In the genomic region with DNA sequence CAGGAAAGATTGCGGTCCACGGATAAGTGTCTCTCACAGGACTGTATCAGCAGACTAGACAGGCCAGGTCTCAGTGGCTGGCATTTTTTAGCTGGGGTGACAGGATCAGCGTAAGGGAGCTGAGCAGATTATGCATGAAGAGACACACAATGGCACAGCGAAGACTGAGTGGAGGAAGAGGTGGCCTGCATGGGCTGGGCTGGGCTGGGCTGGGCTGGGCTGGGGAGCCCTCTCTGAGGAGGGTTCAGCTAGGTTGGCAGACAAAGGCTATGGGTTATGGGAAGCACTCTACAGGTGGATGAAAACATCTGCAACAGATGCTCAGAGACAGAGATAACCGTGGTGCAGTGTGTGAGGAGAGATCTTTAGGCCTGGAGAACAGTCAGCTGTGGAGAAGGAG, we compare ENCODE assay signal across 18 mouse cellular contexts.
A peak's percentile ranks its signal among the peaks of the same experiment; 100 is the strongest.
DNase-seq lines count a peak whose midpoint lies in the region; ATAC-seq lines count a peak whose summit lies in the region.
"Had no signal": no experiment of that assay in that cellular context is flagged by ENCODE, and none has a peak within 500 bp of the region (broad histone marks: within the 10 kb centered on the region; RNA-seq: fewer than 3 reads in every experiment).

No protein-coding gene starts in this region.

- no peak overlapping the region for H3K9ac ChIP-seq in heart, embryonic 14.5 days (ENCODE audit: low read length)
- no peak overlapping the region for H3K9ac ChIP-seq in midbrain, embryonic 11.5 days (ENCODE audit: low read length)
- no peak overlapping the region for H3K9ac ChIP-seq in midbrain, embryonic 15.5 days
- H3K9ac ChIP-seq: embryonic facial prominence, embryonic 15.5 days; hindbrain, embryonic 14.5 days; intestine, embryonic 15.5 days had no signal

- peak overlapping the region; percentile 2 for H3K4me2 ChIP-seq in heart, embryonic 14.5 days (ENCODE audit: low read length)
- H3K4me2 ChIP-seq in midbrain, embryonic 11.5 days, result no peak overlapping the region
- H3K4me2 ChIP-seq in midbrain, embryonic 15.5 days, result no peak overlapping the region
- H3K4me2 ChIP-seq: embryonic facial prominence, embryonic 15.5 days; hindbrain, embryonic 14.5 days; intestine, embryonic 15.5 days had no signal

- no peaks in the 10 kb centered on the region for H3K36me3 ChIP-seq in heart, embryonic 14.5 days (ENCODE audit: control insufficient read depth, insufficient read depth, low read length)
- no peaks in the 10 kb centered on the region for H3K36me3 ChIP-seq in midbrain, embryonic 11.5 days (ENCODE audit: control insufficient read depth, insufficient read depth, low read length)
- no peaks in the 10 kb centered on the region for H3K36me3 ChIP-seq in midbrain, embryonic 15.5 days (replicated peaks)
- H3K36me3 ChIP-seq: embryonic facial prominence, embryonic 15.5 days; intestine, embryonic 15.5 days had no signal

- no peaks in the 10 kb centered on the region for H3K27me3 ChIP-seq in heart, embryonic 14.5 days (ENCODE audit: control insufficient read depth, insufficient read depth, low read length)
- no peaks in the 10 kb centered on the region; the same call in 1 of the 2 replicates for H3K27me3 ChIP-seq in midbrain, embryonic 11.5 days (ENCODE audit: control insufficient read depth, insufficient read depth, low read length)
- H3K27me3 ChIP-seq in midbrain, embryonic 15.5 days (replicated peaks), result no peaks in the 10 kb centered on the region
- H3K27me3 ChIP-seq: embryonic facial prominence, embryonic 15.5 days; intestine, embryonic 15.5 days had no signal

- H3K4me1 ChIP-seq in heart, embryonic 14.5 days (ENCODE audit: control insufficient read depth in 2 of 2, insufficient read depth in 2 of 2, low read length in 2 of 2), result peaks cover 11% of the 10 kb centered on the region in 2 experiments
- peaks cover 12% of the 10 kb centered on the region for H3K4me1 ChIP-seq in midbrain, embryonic 11.5 days (ENCODE audit: control insufficient read depth, insufficient read depth, low read length)
- peaks cover 3% of the 10 kb centered on the region; the same call in 1 of the 2 replicates for H3K4me1 ChIP-seq in midbrain, embryonic 15.5 days
- H3K4me1 ChIP-seq: embryonic facial prominence, embryonic 15.5 days; intestine, embryonic 15.5 days had no signal

- H3K9me3 ChIP-seq in heart, embryonic 14.5 days (ENCODE audit: control insufficient read depth, low read length), result no peaks in the 10 kb centered on the region
- no peaks in the 10 kb centered on the region for H3K9me3 ChIP-seq in midbrain, embryonic 11.5 days (ENCODE audit: control insufficient read depth, low read length)
- no peaks in the 10 kb centered on the region for H3K9me3 ChIP-seq in midbrain, embryonic 15.5 days
- H3K9me3 ChIP-seq: embryonic facial prominence, embryonic 15.5 days; intestine, embryonic 15.5 days had no signal

- intact Hi-C loops in heart, postnatal 14 days (cut with DNase I), result no loop called here
- intact Hi-C loops in heart, postnatal 10 days (cut with DNase I), result no loop called here
- intact Hi-C loops in left cerebral cortex, postnatal 14 days (cut with DNase I), result no loop called here

- H3K27ac ChIP-seq in heart, embryonic 14.5 days (replicated peaks in 1 of 2; ENCODE audit: control insufficient read depth in 1 of 2, insufficient read depth in 1 of 2, low read depth in 2 of 2, low read length in 2 of 2), result no peak overlapping the region
- no peak overlapping the region for H3K27ac ChIP-seq in midbrain, embryonic 11.5 days (ENCODE audit: low read depth, low read length)
- H3K27ac ChIP-seq in midbrain, embryonic 15.5 days, result no peak overlapping the region
- H3K27ac ChIP-seq: embryonic facial prominence, embryonic 15.5 days; heart, adult 2 months; hindbrain, embryonic 14.5 days; intestine, embryonic 15.5 days had no signal

- 22% methylated on average over 5 of the region's 5 CpGs for WGBS in heart, embryonic 14.5 days
- WGBS in midbrain, embryonic 11.5 days, result 70% methylated on average over 5 of the region's 5 CpGs
- 58% methylated on average over 5 of the region's 5 CpGs for WGBS in midbrain, embryonic 15.5 days

- no peak overlapping the region for H3K4me3 ChIP-seq in heart, embryonic 14.5 days (ENCODE audit: control insufficient read depth in 1 of 2, insufficient read depth in 1 of 2, low read depth in 1 of 2, low read length in 2 of 2)
- no peak overlapping the region for H3K4me3 ChIP-seq in midbrain, embryonic 11.5 days (ENCODE audit: low read depth, low read length)
- H3K4me3 ChIP-seq in midbrain, embryonic 15.5 days, result no peak overlapping the region
- H3K4me3 ChIP-seq: embryonic facial prominence, embryonic 15.5 days; erythroblast, embryonic 14.5 days; heart, adult 2 months; intestine, embryonic 15.5 days had no signal

- no peak for ATAC-seq in heart, embryonic 14.5 days (ENCODE audit: insufficient number of reproducible peaks, insufficient read depth, low FRiP score, low read depth)
- peak; percentile 59 for ATAC-seq in midbrain, embryonic 11.5 days (ENCODE audit: low FRiP score)
- ATAC-seq in midbrain, embryonic 15.5 days (replicated peaks), result no peak
- ATAC-seq: forebrain, embryonic 16.5 days; intestine, embryonic 15.5 days had no signal

- peak; percentile 17 for DNase-seq in heart, adult 11 months
- no peak for DNase-seq in heart, postnatal 14 days
- DNase-seq in heart, postnatal 10 days, result no peak
- DNase-seq in midbrain, embryonic 11.5 days (ENCODE audit: low spot score, missing footprints), result no peak
- no peak for DNase-seq in left cerebral cortex, postnatal 14 days (ENCODE audit: low spot score in 2 of 2)
- DNase-seq: adrenal gland, postnatal 10 days; cerebellum, adult 11 months; cerebellum, adult 8-10 months; cerebellum, postnatal 14 days; gastrocnemius, postnatal 10 days; heart, adult 2 months had no signal
